ENCODE assay signal across 7 mouse cellular contexts in the genomic region with DNA sequence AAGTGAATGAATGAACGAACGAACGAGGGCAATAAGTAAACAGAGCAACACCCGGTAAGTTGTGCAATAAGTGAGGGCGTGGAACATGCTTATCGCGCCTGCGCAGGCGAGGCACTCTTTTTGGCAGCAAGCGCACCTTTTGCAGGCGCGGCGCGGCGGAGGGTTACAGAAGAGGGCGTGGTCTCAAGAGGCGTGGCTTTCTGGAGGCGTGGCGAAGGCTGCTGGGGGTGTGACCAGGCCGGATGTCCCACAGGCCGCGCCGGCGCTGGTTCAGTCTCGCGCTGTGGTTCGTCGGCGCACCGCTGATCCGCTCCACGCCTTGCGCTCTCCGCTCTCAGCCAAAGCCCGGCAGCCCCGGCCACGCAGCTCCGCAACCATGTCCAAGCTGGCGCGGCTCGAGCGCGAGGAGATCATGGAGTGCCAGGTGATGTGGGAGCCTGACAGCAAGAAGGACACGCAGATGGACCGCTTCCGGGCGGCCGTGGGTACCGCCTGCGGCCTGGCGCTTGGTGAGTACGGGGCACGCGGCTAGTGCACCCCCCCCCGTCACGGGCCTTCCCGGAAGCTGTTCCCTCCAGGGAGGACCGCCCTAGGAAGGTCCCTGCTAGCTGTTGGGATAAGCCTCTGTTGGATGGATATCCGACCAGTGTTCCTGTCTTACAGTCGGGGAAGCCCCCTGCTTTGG. TPM values are rescaled to one million over a fixed set of nuclear protein-coding genes. Genes with fewer than 3 reads are reported as not detected.
DNase-seq lines count a peak whose midpoint lies in the region; ATAC-seq lines count a peak whose summit lies in the region.

A gene (plus strand): TSS at position 214 of the 685 bp plus-strand sequence.

- peak; percentile 92 for ATAC-seq in intestine, embryonic 16.5 days
- ATAC-seq in midbrain, embryonic 11.5 days (ENCODE audit: low FRiP score), result peak; percentile 92

- H3K36me3 ChIP-seq in intestine, embryonic 16.5 days (ENCODE audit: control insufficient read depth, insufficient read depth, low read length), result no peaks in the 10 kb centered on the region
- no peaks in the 10 kb centered on the region for H3K36me3 ChIP-seq in midbrain, embryonic 11.5 days (ENCODE audit: control insufficient read depth, insufficient read depth, low read length)

- no peaks in the 10 kb centered on the region for H3K27me3 ChIP-seq in intestine, embryonic 16.5 days (replicated peaks; ENCODE audit: control insufficient read depth, insufficient read depth, low read length)
- H3K27me3 ChIP-seq in midbrain, embryonic 11.5 days (ENCODE audit: control insufficient read depth, insufficient read depth, low read length), result no peaks in the 10 kb centered on the region

- H3K4me2 ChIP-seq in intestine, embryonic 16.5 days (ENCODE audit: low read depth, low read length), result peak within 1 kb of the TSS; percentile 90
- H3K4me2 ChIP-seq in midbrain, embryonic 11.5 days, result peak within 1 kb of the TSS; percentile 58

- peak within 1 kb of the TSS; percentile 87 for H3K27ac ChIP-seq in intestine, embryonic 16.5 days (ENCODE audit: low read length)
- no peak within 1 kb of the TSS; the same call in 1 of the 2 replicates for H3K27ac ChIP-seq in midbrain, embryonic 11.5 days (ENCODE audit: low read depth, low read length)

- WGBS in intestine, embryonic 16.5 days, result under 1% methylated on average over 60 of the region's 60 CpGs
- under 1% methylated on average over 60 of the region's 60 CpGs for WGBS in midbrain, embryonic 11.5 days

- intact Hi-C loops in left cerebral cortex, postnatal 36 days (cut with DNase I), result loop anchor here (1.0 kb wide), 1 partner anchor 10 kb away; no protein-coding TSS in a partner anchor

- peak; percentile 96 for DNase-seq in adrenal gland, adult 8-10 months
- peak; percentile 98 for DNase-seq in embryo, embryonic 9.5 days (ENCODE audit: extremely low spot score)
- DNase-seq in gastrocnemius, postnatal 4 days (ENCODE audit: low spot score in 2 of 2), result peak; percentile 95 to 97
- DNase-seq in left cerebral cortex, postnatal 36 days (ENCODE audit: low spot score in 2 of 2), result peak; percentile 98
- DNase-seq in midbrain, embryonic 11.5 days (ENCODE audit: low spot score, missing footprints), result peak; percentile 100
- DNase-seq in skeletal muscle tissue, adult 2 months (ENCODE audit: low read depth, low spot score), result peak; percentile 98

- H3K4me1 ChIP-seq in intestine, embryonic 16.5 days (ENCODE audit: control insufficient read depth, insufficient read depth, low read length), result peaks cover 35% of the 10 kb centered on the region
- peaks cover 22% of the 10 kb centered on the region for H3K4me1 ChIP-seq in midbrain, embryonic 11.5 days (ENCODE audit: control insufficient read depth, insufficient read depth, low read length)

- peak within 1 kb of the TSS; percentile 90 for H3K4me3 ChIP-seq in intestine, embryonic 16.5 days (ENCODE audit: low read length)
- H3K4me3 ChIP-seq in midbrain, embryonic 11.5 days (ENCODE audit: low read depth, low read length), result peak within 1 kb of the TSS; percentile 83

- H3K9ac ChIP-seq in intestine, embryonic 16.5 days (ENCODE audit: low read depth, low read length), result peak within 1 kb of the TSS; percentile 85
- peak within 1 kb of the TSS; percentile 61 for H3K9ac ChIP-seq in midbrain, embryonic 11.5 days (ENCODE audit: low read length)

- H3K9me3 ChIP-seq in intestine, embryonic 16.5 days (ENCODE audit: control insufficient read depth, low read length), result no peaks in the 10 kb centered on the region
- H3K9me3 ChIP-seq in midbrain, embryonic 11.5 days (ENCODE audit: control insufficient read depth, low read length), result no peaks in the 10 kb centered on the region

RNA-seq across cellular contexts. Expression of the gene that starts here (rescaled TPM):
- total RNA-seq in adrenal gland, adult 8-10 months (2022), result 10 to 100 TPM; 44.9 to 73.7 (median 53.8) TPM
- total RNA-seq in gastrocnemius, postnatal 4 days (2021), result 10 to 100 TPM; 11.6 to 13.7 TPM
- 81.3 and 83.5 TPM in 2 replicates for polyA plus RNA-seq in intestine, embryonic 16.5 days (2015; fragmentation: Nextera tagmentation; extraction: Ambion mirVana)
- 10 to 100 TPM; 41.0 to 51.2 TPM for total RNA-seq in left cerebral cortex, postnatal 36 days (2021)
- 45.6 and 53.2 TPM in 2 replicates for polyA plus RNA-seq in midbrain, embryonic 11.5 days (2014; fragmentation: Nextera tagmentation; extraction: Ambion mirVana)
